12 mouse cellular contexts compared by ENCODE assay signal in the genomic region with DNA sequence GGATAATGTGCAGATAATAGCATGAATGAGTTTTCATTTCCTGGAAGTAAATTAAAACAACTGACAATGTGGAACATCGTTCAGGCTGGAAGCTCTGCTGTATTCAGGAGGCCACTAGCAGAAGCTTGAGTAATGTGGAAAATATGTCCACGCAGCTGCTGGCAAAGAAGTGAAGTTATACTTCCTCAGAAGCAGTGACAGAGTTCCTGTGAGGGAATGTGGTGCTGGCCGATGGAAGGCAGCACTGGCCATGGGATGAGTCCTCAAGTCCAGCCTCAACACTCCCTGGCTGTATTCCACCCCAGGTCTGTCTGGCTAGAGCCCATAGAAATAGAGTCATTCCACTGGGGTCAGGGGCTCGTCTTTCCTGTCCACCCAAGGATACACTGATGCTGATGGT.
DNase-seq lines count a peak whose midpoint lies in the region; ATAC-seq lines count a peak whose summit lies in the region.
"Had no signal": no experiment of that assay in that cellular context is flagged by ENCODE, and none has a peak within 500 bp of the region (broad histone marks: within the 10 kb centered on the region; RNA-seq: fewer than 3 reads in every experiment).

No protein-coding gene starts in this region.

- no peak overlapping the region for H3K4me3 ChIP-seq in forebrain, embryonic 12.5 days (replicated peaks)
- H3K4me3 ChIP-seq in forebrain, embryonic 16.5 days (replicated peaks; ENCODE audit: low read length) = no peak overlapping the region
- no peak overlapping the region for H3K4me3 ChIP-seq in hindbrain, embryonic 16.5 days (ENCODE audit: low read length)
- no peak overlapping the region for H3K4me3 ChIP-seq in liver, embryonic 11.5 days (ENCODE audit: low read depth, low read length)
- H3K4me3 ChIP-seq: limb, embryonic 13.5 days; midbrain, embryonic 15.5 days; stomach, embryonic 15.5 days had no signal

- no peaks in the 10 kb centered on the region for H3K9me3 ChIP-seq in forebrain, embryonic 12.5 days
- no peaks in the 10 kb centered on the region for H3K9me3 ChIP-seq in forebrain, embryonic 16.5 days (ENCODE audit: control insufficient read depth, low read length)
- no peaks in the 10 kb centered on the region for H3K9me3 ChIP-seq in hindbrain, embryonic 16.5 days (ENCODE audit: control insufficient read depth, low read length)
- H3K9me3 ChIP-seq in liver, embryonic 11.5 days (ENCODE audit: control insufficient read depth, low read length) = no peaks in the 10 kb centered on the region
- H3K9me3 ChIP-seq: limb, embryonic 13.5 days; midbrain, embryonic 15.5 days; stomach, embryonic 15.5 days had no signal

- H3K36me3 ChIP-seq in forebrain, embryonic 12.5 days (replicated peaks) = no peaks in the 10 kb centered on the region
- no peaks in the 10 kb centered on the region for H3K36me3 ChIP-seq in forebrain, embryonic 16.5 days (ENCODE audit: control insufficient read depth, insufficient read depth)
- no peaks in the 10 kb centered on the region for H3K36me3 ChIP-seq in hindbrain, embryonic 16.5 days (ENCODE audit: control insufficient read depth, insufficient read depth, low read length)
- H3K36me3 ChIP-seq in liver, embryonic 11.5 days (ENCODE audit: control insufficient read depth, insufficient read depth, low read length) = peaks cover 2% of the 10 kb centered on the region; the same call in 1 of the 2 replicates
- H3K36me3 ChIP-seq: limb, embryonic 13.5 days; midbrain, embryonic 15.5 days; stomach, embryonic 15.5 days had no signal

- WGBS in forebrain, embryonic 12.5 days = 43% methylated on average over 4 of the region's 4 CpGs
- 38% methylated on average over 4 of the region's 4 CpGs for WGBS in forebrain, embryonic 16.5 days
- WGBS in hindbrain, embryonic 16.5 days = 68% methylated on average over 4 of the region's 4 CpGs
- WGBS in liver, embryonic 11.5 days = 56% methylated on average over 4 of the region's 4 CpGs

- DNase-seq in adrenal gland, postnatal 25 days = peak; percentile 19
- DNase-seq in heart, adult 18-20 months = peak; percentile 74 to 77
- no peak for DNase-seq in neural tube, embryonic 10.5 days (ENCODE audit: extremely low spot score, low spot score)
- DNase-seq in liver, embryonic 11.5 days (ENCODE audit: low spot score) = no peak
- DNase-seq: cerebellum, adult 8-10 months had no signal

- H3K27ac ChIP-seq in forebrain, embryonic 12.5 days = peak overlapping the region; percentile 53
- H3K27ac ChIP-seq in forebrain, embryonic 16.5 days (ENCODE audit: low read length) = no peak overlapping the region
- H3K27ac ChIP-seq in hindbrain, embryonic 16.5 days (ENCODE audit: low read depth, low read length) = no peak overlapping the region
- no peak overlapping the region for H3K27ac ChIP-seq in liver, embryonic 11.5 days (ENCODE audit: low read depth, low read length)
- H3K27ac ChIP-seq: limb, embryonic 13.5 days; midbrain, embryonic 15.5 days; stomach, embryonic 15.5 days had no signal

- no peak overlapping the region for H3K9ac ChIP-seq in forebrain, embryonic 12.5 days
- H3K9ac ChIP-seq in forebrain, embryonic 16.5 days (replicated peaks; ENCODE audit: low read depth, low read length) = no peak overlapping the region
- no peak overlapping the region for H3K9ac ChIP-seq in hindbrain, embryonic 16.5 days (ENCODE audit: low read depth, low read length)
- H3K9ac ChIP-seq in liver, embryonic 11.5 days (ENCODE audit: low read depth, low read length) = no peak overlapping the region
- H3K9ac ChIP-seq: limb, embryonic 13.5 days; midbrain, embryonic 15.5 days; stomach, embryonic 15.5 days had no signal

- no peak overlapping the region for H3K4me2 ChIP-seq in forebrain, embryonic 12.5 days
- H3K4me2 ChIP-seq in forebrain, embryonic 16.5 days (ENCODE audit: low read length) = no peak overlapping the region
- no peak overlapping the region for H3K4me2 ChIP-seq in hindbrain, embryonic 16.5 days (ENCODE audit: low read length)
- H3K4me2 ChIP-seq in liver, embryonic 11.5 days = no peak overlapping the region
- H3K4me2 ChIP-seq: limb, embryonic 13.5 days; midbrain, embryonic 15.5 days; stomach, embryonic 15.5 days had no signal

- H3K4me1 ChIP-seq in forebrain, embryonic 12.5 days = peaks cover 17% of the 10 kb centered on the region
- H3K4me1 ChIP-seq in forebrain, embryonic 16.5 days (replicated peaks; ENCODE audit: control insufficient read depth, insufficient read depth, low read length) = peaks cover 7% of the 10 kb centered on the region
- no peaks in the 10 kb centered on the region; the same call in 1 of the 2 replicates for H3K4me1 ChIP-seq in hindbrain, embryonic 16.5 days (ENCODE audit: control insufficient read depth, insufficient read depth, low read depth, low read length)
- peaks cover 15% of the 10 kb centered on the region for H3K4me1 ChIP-seq in liver, embryonic 11.5 days (replicated peaks; ENCODE audit: control insufficient read depth, insufficient read depth, low read length)
- H3K4me1 ChIP-seq: stomach, embryonic 15.5 days had no signal

- no peak for ATAC-seq in forebrain, embryonic 12.5 days (ENCODE audit: low FRiP score)
- no peak for ATAC-seq in forebrain, embryonic 16.5 days
- peak; percentile 25 to 26; a peak in 3 of 4 replicates for ATAC-seq in hematopoietic stem cell, adult 5-6 weeks (replicated peaks in 1 of 2; ENCODE audit: insufficient read depth in 1 of 2, low FRiP score in 2 of 2, low TSS enrichment in 1 of 2, low read depth in 1 of 2, poor library complexity in 2 of 2, severe bottlenecking in 2 of 2)
- no peak for ATAC-seq in hindbrain, embryonic 16.5 days
- no peak for ATAC-seq in liver, embryonic 11.5 days (replicated peaks; ENCODE audit: low FRiP score)
- ATAC-seq: midbrain, embryonic 15.5 days had no signal

- no peaks in the 10 kb centered on the region for H3K27me3 ChIP-seq in forebrain, embryonic 12.5 days
- H3K27me3 ChIP-seq in forebrain, embryonic 16.5 days (replicated peaks; ENCODE audit: control insufficient read depth, insufficient read depth, low read length) = no peaks in the 10 kb centered on the region
- no peaks in the 10 kb centered on the region for H3K27me3 ChIP-seq in hindbrain, embryonic 16.5 days (replicated peaks; ENCODE audit: control insufficient read depth, insufficient read depth, low read length)
- no peaks in the 10 kb centered on the region for H3K27me3 ChIP-seq in liver, embryonic 11.5 days (replicated peaks; ENCODE audit: control insufficient read depth, insufficient read depth, low read length)
- H3K27me3 ChIP-seq: limb, embryonic 13.5 days; midbrain, embryonic 15.5 days; stomach, embryonic 15.5 days had no signal

Comparison
In these comparisons a context has a peak if more than half of its experiments do, and no peak if none do; other contexts are left out.
1. ATAC-seq: peak in hematopoietic stem cell, adult 5-6 weeks (2 of 2); none in forebrain, embryonic 12.5 days (single experiment), forebrain, embryonic 16.5 days (single experiment), hindbrain, embryonic 16.5 days (single experiment) and liver, embryonic 11.5 days (single experiment).
2. DNase-seq: peak in adrenal gland, postnatal 25 days (single experiment) and heart, adult 18-20 months (2 of 2); none in neural tube, embryonic 10.5 days (single experiment) and liver, embryonic 11.5 days (single experiment).